Mouse (Mus musculus) induced T-regulatory cell, adult 2 months (primary cell): ENCODE results near the gene Mcm10.

Experiments
- DNase-seq: peaks from one replicate; pipeline ENCODE4 v3.0.0-alpha.2; 2012; ENCODE audit warnings: low read depth

The Mcm10 gene

GRCm38 (mm10) chr2:5012491-5013324, at the start of gene Mcm10:
TSS of gene Mcm10 (minus strand) at chr2:5012791.
- DNase-seq = peak; percentile 98

GRCm38 (mm10) chr2:5061133-5061708, 48.6 kb upstream of the Mcm10 start:
- peak; percentile 79 for DNase-seq

- DNase-seq = no peak
Observed at GRCm38 (mm10) chr2:5059997-5060396, 47.4 kb upstream of the Mcm10 start.

GRCm38 (mm10) chr2:5058436-5058835, 45.8 kb upstream of the Mcm10 start:
- no peak for DNase-seq

- no peak for DNase-seq
Observed at GRCm38 (mm10) chr2:5050562-5050961, 38.0 kb upstream of the Mcm10 start.

- no peak for DNase-seq
Observed at GRCm38 (mm10) chr2:5047016-5047415, 34.4 kb upstream of the Mcm10 start.

GRCm38 (mm10) chr2:5045269-5045965, 32.8 kb upstream of the Mcm10 start:
- no peak for DNase-seq

- no peak for DNase-seq
Observed at GRCm38 (mm10) chr2:5044321-5044720, 31.7 kb upstream of the Mcm10 start.

GRCm38 (mm10) chr2:5043476-5043761, 30.8 kb upstream of the Mcm10 start:
- DNase-seq = no peak

- DNase-seq = no peak
Observed at GRCm38 (mm10) chr2:5042616-5043475, 30.3 kb upstream of the Mcm10 start.

GRCm38 (mm10) chr2:5041854-5042253, 29.3 kb upstream of the Mcm10 start:
- no peak for DNase-seq

- no peak for DNase-seq
Observed at GRCm38 (mm10) chr2:5040281-5041161, 27.9 kb upstream of the Mcm10 start.

GRCm38 (mm10) chr2:5039350-5040170, 27.0 kb upstream of the Mcm10 start:
- DNase-seq = no peak

GRCm38 (mm10) chr2:5038320-5038719, 25.7 kb upstream of the Mcm10 start:
- no peak for DNase-seq

GRCm38 (mm10) chr2:5037390-5037789, 24.8 kb upstream of the Mcm10 start:
- no peak for DNase-seq

GRCm38 (mm10) chr2:5036411-5037076, 24.0 kb upstream of the Mcm10 start:
- peak; percentile 55 for DNase-seq

GRCm38 (mm10) chr2:5035241-5035640, 22.6 kb upstream of the Mcm10 start:
- DNase-seq = no peak

GRCm38 (mm10) chr2:5034801-5035200, 22.2 kb upstream of the Mcm10 start:
- DNase-seq = no peak

- DNase-seq = no peak
Observed at GRCm38 (mm10) chr2:5033546-5034420, 21.2 kb upstream of the Mcm10 start.
